Mouse (Mus musculus) liver, embryonic 16.5 days (tissue): ENCODE measurements around the gene Six2. TPM values are rescaled to one million over a fixed set of nuclear protein-coding genes. Genes with fewer than 3 reads are reported as not detected.
A peak's percentile ranks its signal among the peaks of the same experiment; 100 is the strongest.

ENCODE experiments used
- ATAC-seq: fragments of 200-750 bp; cut with Nextera tagmentation; 2 replicates; pipeline ENCODE4 v1.8.0; 2017; ENCODE audit warnings: low read depth, mild to moderate bottlenecking, moderate number of reproducible peaks, moderate library complexity
- H3K27ac ChIP-seq: fragments of 300-500 bp; sonication (generic); 2 replicates; pipeline ENCODE4 v1.5.1; 2014; ENCODE audit warnings: mild to moderate bottlenecking, low read length
- H3K27me3 ChIP-seq: fragments of 300-500 bp; sonication (generic); 2 replicates; pipeline ENCODE4 v1.6.1; 2014; ENCODE audit warnings: low read depth, low read length, mixed read lengths; ENCODE audit not compliant: control insufficient read depth, insufficient read depth
- H3K36me3 ChIP-seq: fragments of 300-500 bp; sonication (generic); 2 replicates; pipeline ENCODE4 v1.6.1; 2014; ENCODE audit warnings: mild to moderate bottlenecking; ENCODE audit not compliant: control insufficient read depth, insufficient read depth
- H3K4me1 ChIP-seq: fragments of 300-500 bp; sonication (generic); 2 replicates; pipeline ENCODE4 v1.6.1; 2014; ENCODE audit warnings: low read depth, low read length, mixed read lengths; ENCODE audit not compliant: control insufficient read depth
- H3K4me2 ChIP-seq: fragments of 300-500 bp; sonication (generic); 2 replicates; pipeline ENCODE4 v1.6.1; 2014; ENCODE audit warnings: low read depth, low read length, mixed read lengths
- H3K4me3 ChIP-seq: fragments of 300-500 bp; sonication (generic); 2 replicates; pipeline ENCODE4 v1.5.1; 2014; ENCODE audit warnings: low read depth, mild to moderate bottlenecking, low read length
- H3K9ac ChIP-seq: fragments of 300-500 bp; sonication (generic); 2 replicates; pipeline ENCODE4 v1.6.1; 2014; ENCODE audit warnings: low read depth, low read length
- H3K9me3 ChIP-seq: fragments of 300-500 bp; sonication (generic); replicated peaks from 2 replicates; pipeline ENCODE4 v1.6.1; 2016; ENCODE audit warnings: low read length; ENCODE audit not compliant: control insufficient read depth
- WGBS: fragments of 180-500 bp; shearing (Covaris S2); extraction: QIAGEN DNeasy Blood & Tissue Kit; methylation state at CpG from one replicate; pipeline ENCODE4 v1.1.7; 2014; ENCODE audit not compliant: insufficient replicate concordance; 5-methylcytosine and 5-hydroxymethylcytosine counted together
- polyA plus RNA-seq: library from polyadenylated mRNA; unstranded; fragments of >200 nt; fragmentation: Nextera tagmentation; extraction: Ambion mirVana; gene quantifications from 2 replicates; pipeline ENCODE4 v1.2.1, GENCODE M21; 2015

Six2 gene
- polyA plus RNA-seq, 1 experiment from 2014 or later, result not detected

DNA sequence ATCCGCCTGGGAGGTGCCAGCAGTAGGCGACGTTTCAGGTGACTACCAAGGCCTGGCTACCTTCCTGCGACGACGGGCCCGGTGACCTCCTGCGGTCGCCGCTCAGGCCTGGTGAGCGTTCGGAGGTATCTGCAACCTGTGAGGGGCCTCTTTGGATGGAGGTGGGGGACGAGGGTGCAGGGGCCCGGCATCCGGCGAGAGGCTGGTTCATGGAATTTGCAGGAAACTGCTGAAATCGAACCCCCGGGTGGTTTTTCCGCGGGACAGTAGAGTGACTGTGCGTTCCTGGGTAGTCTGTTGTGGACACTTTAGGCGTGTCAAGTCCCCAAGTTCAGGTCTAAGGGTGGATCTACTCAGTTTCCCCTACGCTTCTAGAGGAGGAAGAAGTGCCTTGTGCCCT lies 4.5 kb upstream of the Six2 start:
- no peak overlapping the region for H3K4me3 ChIP-seq

GRCm38 (mm10) chr17:85691701-85692536 lies 3.8 kb upstream of the Six2 start:
- no peak overlapping the region for H3K9ac ChIP-seq
- no peaks in the 10 kb centered on the region; the same call in 1 of the 2 replicates for H3K9me3 ChIP-seq
- H3K4me2 ChIP-seq, result no peak overlapping the region
- H3K4me1 ChIP-seq, result no peaks in the 10 kb centered on the region
- no peaks in the 10 kb centered on the region for H3K36me3 ChIP-seq
- no peak for ATAC-seq
- H3K4me3 ChIP-seq, result no peak overlapping the region
- 4% methylated on average over 43 of the region's 43 CpGs for WGBS
- peaks cover 77% of the 10 kb centered on the region for H3K27me3 ChIP-seq
- no peak overlapping the region for H3K27ac ChIP-seq

More for the DNA sequence above, 4.5 kb upstream of the Six2 start:
- Histone ChIP-seq H3K4me2 (no peak overlapping the region), H3K4me1 (no peaks in the 10 kb centered on the region), H3K9ac (no peak overlapping the region), H3K27me3 (peaks cover 72% of the 10 kb centered on the region), H3K27ac (no peak overlapping the region), H3K36me3 (no peaks in the 10 kb centered on the region), H3K9me3 (no peaks in the 10 kb centered on the region; the same call in 1 of the 2 replicates)
- ATAC-seq, result no peak
- 1% methylated on average over 23 of the region's 23 CpGs for WGBS

DNA sequence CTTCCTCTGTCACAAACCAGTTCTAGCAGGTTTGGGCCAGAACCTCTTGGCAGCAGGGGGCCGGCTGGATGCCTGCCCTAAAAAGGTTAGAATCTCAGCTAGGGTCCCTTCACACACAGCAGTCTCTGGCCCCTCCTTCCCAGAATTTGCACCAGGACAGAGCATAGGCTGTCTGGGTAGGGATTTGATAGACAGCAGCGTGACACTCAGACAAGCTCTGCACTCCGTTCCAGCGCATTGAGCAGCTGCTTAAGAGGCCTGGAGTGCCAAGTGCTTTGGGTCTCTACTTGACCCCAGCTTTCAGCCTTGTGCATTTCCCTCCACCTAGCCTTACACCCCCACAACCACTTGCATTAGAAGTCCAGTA lies 2.9 kb upstream of the Six2 start:
- ATAC-seq, result no peak

DNA sequence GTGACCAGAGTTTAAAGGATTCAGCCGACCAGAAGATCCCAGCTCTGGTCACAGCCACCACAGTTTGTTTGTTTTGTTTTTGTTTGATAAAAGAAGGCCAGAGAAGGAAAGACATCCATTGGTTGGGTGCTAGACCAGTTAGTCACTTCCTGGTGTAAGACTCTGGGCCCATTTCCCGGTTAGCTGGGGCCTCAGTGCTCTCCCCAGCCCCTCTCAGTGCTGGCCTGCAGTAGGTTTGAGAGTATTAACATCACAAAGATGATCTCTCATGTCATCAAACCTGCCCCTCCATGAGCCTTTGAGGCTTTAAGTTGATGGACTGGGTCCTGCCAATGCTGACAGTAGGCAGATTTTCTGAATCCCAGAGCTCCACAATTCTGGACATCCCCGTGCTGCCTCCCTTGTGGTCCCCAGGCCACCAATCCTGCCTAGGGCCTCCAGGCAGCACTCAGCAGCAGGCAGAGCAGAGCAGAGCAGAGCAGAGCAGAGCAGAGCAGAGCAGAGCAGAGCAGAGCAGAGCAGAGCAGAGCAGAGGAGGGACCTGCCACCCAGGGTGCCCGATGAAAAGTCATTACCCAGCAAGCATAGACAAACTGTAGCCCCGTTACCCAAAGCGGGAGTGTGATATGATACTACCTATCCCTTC lies 2.4 kb upstream of the Six2 start:
- H3K27me3 ChIP-seq, result peaks cover 91% of the 10 kb centered on the region
- ATAC-seq, result no peak

More for the DNA sequence above, 2.9 kb upstream of the Six2 start:
- H3K9ac ChIP-seq, result no peak overlapping the region
- H3K4me2 ChIP-seq, result no peak overlapping the region
- peaks cover 86% of the 10 kb centered on the region for H3K27me3 ChIP-seq
- 3% methylated on average over 4 of the region's 4 CpGs for WGBS
- H3K36me3 ChIP-seq, result no peaks in the 10 kb centered on the region
- H3K4me3 ChIP-seq, result no peak overlapping the region
- H3K4me1 ChIP-seq, result no peaks in the 10 kb centered on the region
- no peak overlapping the region for H3K27ac ChIP-seq
- no peaks in the 10 kb centered on the region; the same call in 1 of the 2 replicates for H3K9me3 ChIP-seq

DNA sequence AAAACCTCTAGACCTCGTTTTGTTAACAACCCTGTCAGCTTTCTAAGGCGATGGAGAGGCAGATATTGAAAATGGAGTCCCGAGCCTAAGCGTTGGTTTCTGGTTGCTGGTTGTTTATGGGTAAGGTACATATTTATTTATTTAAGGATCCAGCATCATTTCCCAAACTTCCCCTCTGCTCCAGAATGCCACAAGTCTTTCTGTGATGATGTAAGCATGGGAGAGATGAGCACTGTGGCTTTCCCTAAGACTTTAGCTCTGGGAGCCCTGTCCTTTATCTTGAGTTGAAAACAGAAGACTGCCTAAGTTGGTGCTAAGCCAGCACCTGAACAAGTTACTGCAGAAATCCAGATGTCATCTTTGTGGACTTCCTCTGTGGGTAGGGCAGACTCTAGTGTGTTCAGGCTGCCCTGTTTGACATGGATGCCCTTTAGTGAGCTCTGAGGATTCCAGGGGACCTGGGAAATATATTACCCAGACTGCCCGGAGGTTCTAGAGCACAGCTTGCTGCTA lies 1.8 kb upstream of the Six2 start:
- 9% methylated on average over 5 of the region's 5 CpGs for WGBS
- Histone ChIP-seq H3K27me3 (peaks cover 97% of the 10 kb centered on the region), H3K9me3 (no peaks in the 10 kb centered on the region; the same call in 1 of the 2 replicates), H3K27ac (no peak overlapping the region), H3K4me3 (no peak overlapping the region), H3K36me3 (no peaks in the 10 kb centered on the region), H3K4me1 (no peaks in the 10 kb centered on the region), H3K9ac (no peak overlapping the region), H3K4me2 (no peak overlapping the region)
- no peak for ATAC-seq

More for the DNA sequence above, 2.4 kb upstream of the Six2 start:
- no peak overlapping the region for H3K4me2 ChIP-seq
- H3K4me3 ChIP-seq, result no peak overlapping the region
- H3K4me1 ChIP-seq, result no peaks in the 10 kb centered on the region
- no peaks in the 10 kb centered on the region; the same call in 1 of the 2 replicates for H3K9me3 ChIP-seq
- H3K27ac ChIP-seq, result no peak overlapping the region
- WGBS, result 4% methylated on average over 6 of the region's 6 CpGs
- no peak overlapping the region for H3K9ac ChIP-seq
- H3K36me3 ChIP-seq, result no peaks in the 10 kb centered on the region

- 1% methylated on average over 31 of the region's 35 CpGs for WGBS
- Histone ChIP-seq H3K4me3 (no peak overlapping the region), H3K4me2 (no peak overlapping the region), H3K9ac (no peak overlapping the region), H3K27ac (no peak overlapping the region), H3K9me3 (no peaks in the 10 kb centered on the region), H3K36me3 (no peaks in the 10 kb centered on the region), H3K4me1 (no peaks in the 10 kb centered on the region), H3K27me3 (peaks cover 96% of the 10 kb centered on the region)
- no peak for ATAC-seq
Observed at GRCm38 (mm10) chr17:85688911-85689806, 1.1 kb upstream of the Six2 start.

DNA sequence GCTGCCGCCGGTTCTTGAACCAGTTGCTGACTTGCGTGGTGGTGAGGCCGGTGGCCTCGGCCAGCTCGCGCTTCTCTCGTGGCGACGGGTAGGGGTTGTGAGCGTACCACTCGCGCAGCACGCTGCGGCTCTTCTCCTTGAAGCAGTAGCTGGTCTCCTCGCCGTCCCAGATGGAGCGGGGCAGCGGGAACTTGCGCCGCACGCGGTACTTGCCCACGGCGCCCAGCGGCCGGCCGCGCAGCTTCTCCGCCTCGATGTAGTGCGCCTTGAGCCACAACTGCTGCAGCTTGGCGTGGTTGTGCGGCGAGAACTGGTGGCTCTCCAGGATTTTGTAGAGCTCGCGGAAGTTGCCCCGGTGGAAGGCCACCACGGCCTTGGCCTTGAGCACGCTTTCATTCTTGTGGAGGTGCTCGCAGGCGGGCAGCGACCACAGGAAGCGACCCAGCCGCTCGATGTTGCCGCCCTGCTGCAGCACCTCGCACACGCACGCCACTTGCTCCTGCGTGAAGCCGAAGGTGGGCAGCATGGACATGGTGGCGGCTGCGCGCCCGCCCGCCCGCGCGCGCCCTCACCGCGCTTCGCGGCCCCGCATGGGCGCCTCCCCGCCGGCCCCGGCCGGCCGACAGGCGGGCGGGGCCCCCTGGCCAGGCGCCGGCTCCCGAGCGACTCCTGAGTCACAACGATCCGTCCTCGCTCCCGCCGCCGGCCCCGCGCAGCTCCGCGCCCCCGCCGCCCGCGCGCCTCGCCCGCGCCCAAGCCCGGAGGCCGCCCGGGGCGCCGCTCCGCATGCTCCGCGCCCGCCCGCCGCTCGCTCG lies 446 bp downstream of the Six2 start:
- ATAC-seq, result no peak
- under 1% methylated on average over 97 of the region's 109 CpGs for WGBS
- H3K4me1 ChIP-seq, result no peaks in the 10 kb centered on the region
- H3K36me3 ChIP-seq, result no peaks in the 10 kb centered on the region
- peaks cover 99% of the 10 kb centered on the region for H3K27me3 ChIP-seq
- peak overlapping the region; percentile 40 for H3K4me3 ChIP-seq
- H3K9me3 ChIP-seq, result no peaks in the 10 kb centered on the region
- H3K27ac ChIP-seq, result no peak overlapping the region
- no peak overlapping the region for H3K9ac ChIP-seq
- H3K4me2 ChIP-seq, result peak overlapping the region; percentile 48
